Mouse (Mus musculus) liver, embryonic 14.5 days (tissue): Measurements from ENCODE around the gene Celsr1. TPM values are rescaled to one million over a fixed set of nuclear protein-coding genes. Genes with fewer than 3 reads are reported as not detected.
A peak's percentile ranks its signal among the peaks of the same experiment; 100 is the strongest.

ENCODE experiments used
- ATAC-seq: fragments of 200-750 bp; cut with Nextera tagmentation; 2 replicates; pipeline ENCODE4 v1.8.0; 2017; ENCODE audit warnings: moderate number of reproducible peaks, mild to moderate bottlenecking, moderate library complexity; ENCODE audit not compliant: insufficient read depth
- DNase-seq, 3 experiments: peaks; one replicate each; pipeline ENCODE4 v3.0.0-alpha.2; 2012 to 2013; ENCODE audit warnings: low read depth in 3 of 3, low spot score in 3 of 3
- H3K27ac ChIP-seq: fragments of 300-500 bp; sonication (generic); 2 replicates; pipeline ENCODE4 v1.5.1; 2014; ENCODE audit warnings: moderate library complexity, mild to moderate bottlenecking, control low read depth, inconsistent platforms
- H3K27me3 ChIP-seq: fragments of 300-500 bp; sonication (generic); 2 replicates; pipeline ENCODE4 v1.6.1; 2014; ENCODE audit warnings: mild to moderate bottlenecking, low read length, moderate library complexity; ENCODE audit not compliant: control insufficient read depth, insufficient read depth
- H3K36me3 ChIP-seq: fragments of 300-500 bp; sonication (generic); replicated peaks from 2 replicates; pipeline ENCODE4 v1.6.1; 2014; ENCODE audit warnings: low read depth; ENCODE audit not compliant: control insufficient read depth, insufficient read depth
- H3K4me1 ChIP-seq, 2 experiments: fragments of 200-500 bp in 1 of 2; fragments of 300-500 bp in 1 of 2; sonication (generic) in 1 of 2; replicated peaks; 2 replicates each; pipeline ENCODE4 v1.6.1; 2012 to 2014; ENCODE audit warnings: antibody characterized with exemption in 1 of 2, inconsistent platforms in 1 of 2, low read length in 1 of 2; ENCODE audit not compliant: control insufficient read depth in 2 of 2, insufficient read depth in 2 of 2
- H3K4me2 ChIP-seq: fragments of 300-500 bp; sonication (generic); 2 replicates; pipeline ENCODE4 v1.6.1; 2014; ENCODE audit warnings: low read depth, mild to moderate bottlenecking, control low read depth, moderate library complexity
- H3K4me3 ChIP-seq, 2 experiments: fragments of 200-500 bp in 1 of 2; fragments of 300-500 bp in 1 of 2; sonication (generic) in 1 of 2; 2 replicates each; pipeline ENCODE4 v1.5.1; 2012 to 2014; ENCODE audit warnings: low read depth in 2 of 2, low read length in 2 of 2, mild to moderate bottlenecking in 2 of 2, control low read depth in 1 of 2, inconsistent platforms in 1 of 2, moderate library complexity in 1 of 2; ENCODE audit not compliant: insufficient read depth in 1 of 2
- H3K9ac ChIP-seq: fragments of 300-500 bp; sonication (generic); replicated peaks from 2 replicates; pipeline ENCODE4 v1.6.1; 2014; ENCODE audit warnings: mild to moderate bottlenecking, control low read depth, moderate library complexity
- H3K9me3 ChIP-seq: fragments of 300-500 bp; sonication (generic); 2 replicates; pipeline ENCODE4 v1.6.1; 2016; ENCODE audit warnings: low read length, mixed read lengths; ENCODE audit not compliant: control insufficient read depth
- CTCF ChIP-seq: IDR thresholded peaks from 2 replicates; pipeline ENCODE4 v1.5.1; 2016; ENCODE audit warnings: antibody characterized with exemption, low read depth, control low read depth
- EP300 ChIP-seq: IDR thresholded peaks from 2 replicates; pipeline ENCODE4 v1.6.1; 2016; ENCODE audit warnings: antibody characterized with exemption, low read depth
- WGBS: fragments of 180-500 bp; shearing (Covaris S2); extraction: QIAGEN DNeasy Blood & Tissue Kit; methylation state at CpG from one replicate; pipeline ENCODE4 v1.1.7; 2014; ENCODE audit not compliant: insufficient replicate concordance; 5-methylcytosine and 5-hydroxymethylcytosine counted together
- polyA plus RNA-seq, 2 experiments: library from polyadenylated mRNA; depleted of rRNA in 1 of 2; stranded (reverse) in 1 of 2; unstranded in 1 of 2; fragments of >200 nt; fragmentation: Nextera tagmentation in 1 of 2; extraction: Ambion mirVana in 1 of 2; gene quantifications; 2 replicates each; pipeline versions ENCODE4 v1.2.1 to v1.2.3; 2012 to 2014

Gene Celsr1
- polyA plus RNA-seq, 2 experiments, result 0.06 to 0.12 TPM

- Histone ChIP-seq H3K4me1 (peaks cover 0 to 7% of the 10 kb centered on the region in 2 experiments; a peak in 1 of 4 replicates), H3K27ac (no peak overlapping the region), H3K4me3 (no peak overlapping the region), H3K9ac (no peak overlapping the region), H3K36me3 (no peaks in the 10 kb centered on the region), H3K9me3 (no peaks in the 10 kb centered on the region), H3K4me2 (no peak overlapping the region), H3K27me3 (no peaks in the 10 kb centered on the region)
- no peak for ATAC-seq
- WGBS, result 63% methylated on average over 7 of the region's 7 CpGs
- DNase-seq, result no peak
- TF ChIP-seq EP300 (no peak), CTCF (peak; percentile 16; the same call in 1 of the 2 replicates)
Measured at GRCm38 (mm10) chr15:85983131-85983530, 50.4 kb downstream of the Celsr1 start.

GRCm38 (mm10) chr15:85982416-85982775 is 51.2 kb downstream of the Celsr1 start:
- no peaks in the 10 kb centered on the region for H3K9me3 ChIP-seq
- no peak overlapping the region for H3K27ac ChIP-seq
- no peak overlapping the region for H3K9ac ChIP-seq
- DNase-seq, result no peak
- no peaks in the 10 kb centered on the region for H3K27me3 ChIP-seq
- H3K36me3 ChIP-seq, result no peaks in the 10 kb centered on the region
- H3K4me3 ChIP-seq, result no peak overlapping the region
- H3K4me2 ChIP-seq, result peak overlapping the region; percentile 13; the same call in 1 of the 2 replicates
- TF ChIP-seq EP300 (no peak), CTCF (no peak)
- peak; percentile 71; the same call in 1 of the 2 replicates for ATAC-seq
- H3K4me1 ChIP-seq, result peaks cover 0 to 7% of the 10 kb centered on the region in 2 experiments; a peak in 1 of 4 replicates
- 4% methylated on average over 3 of the region's 3 CpGs for WGBS

GRCm38 (mm10) chr15:85981768-85982415 is 51.7 kb downstream of the Celsr1 start:
- no peaks in the 10 kb centered on the region for H3K27me3 ChIP-seq
- H3K9ac ChIP-seq, result no peak overlapping the region
- H3K9me3 ChIP-seq, result no peaks in the 10 kb centered on the region
- peak; percentile 20 to 35 (median 29) for DNase-seq
- TF ChIP-seq EP300, result no peak
- TF ChIP-seq CTCF, result no peak
- no peak overlapping the region for H3K4me3 ChIP-seq
- 10% methylated on average over 11 of the region's 11 CpGs for WGBS
- H3K27ac ChIP-seq, result no peak overlapping the region
- H3K4me1 ChIP-seq, result peaks cover 0 to 7% of the 10 kb centered on the region in 2 experiments; a peak in 1 of 4 replicates
- peak; percentile 77; the same call in 1 of the 2 replicates for ATAC-seq
- H3K36me3 ChIP-seq, result no peaks in the 10 kb centered on the region
- peak overlapping the region; percentile 13; the same call in 1 of the 2 replicates for H3K4me2 ChIP-seq

- 50% methylated on average over 9 of the region's 9 CpGs for WGBS
- no peaks in the 10 kb centered on the region for H3K27me3 ChIP-seq
- TF ChIP-seq CTCF, result no peak
- TF ChIP-seq EP300, result no peak
- DNase-seq (no peak), ATAC-seq (no peak)
- no peak overlapping the region for H3K27ac ChIP-seq
- H3K4me1 ChIP-seq, result peaks cover 0 to 5% of the 10 kb centered on the region in 2 experiments; a peak in 1 of 4 replicates
- no peak overlapping the region for H3K4me3 ChIP-seq
- no peaks in the 10 kb centered on the region for H3K36me3 ChIP-seq
- no peaks in the 10 kb centered on the region for H3K9me3 ChIP-seq
- H3K4me2 ChIP-seq, result no peak overlapping the region
- no peak overlapping the region for H3K9ac ChIP-seq
Measured at GRCm38 (mm10) chr15:85977086-85977485, 56.5 kb downstream of the Celsr1 start.

- H3K4me3 ChIP-seq, result no peak overlapping the region
- H3K4me2 ChIP-seq, result no peak overlapping the region
- no peak for TF ChIP-seq CTCF
- TF ChIP-seq EP300, result no peak
- no peaks in the 10 kb centered on the region for H3K4me1 ChIP-seq
- no peaks in the 10 kb centered on the region for H3K27me3 ChIP-seq
- H3K27ac ChIP-seq, result no peak overlapping the region
- no peak for ATAC-seq
- no peak for DNase-seq
- WGBS, result 58% methylated on average over 16 of the region's 16 CpGs
- no peaks in the 10 kb centered on the region for H3K36me3 ChIP-seq
- H3K9ac ChIP-seq, result no peak overlapping the region
- no peaks in the 10 kb centered on the region for H3K9me3 ChIP-seq
Measured at GRCm38 (mm10) chr15:85975746-85976145, 57.8 kb downstream of the Celsr1 start.
